Mouse (Mus musculus) urinary bladder, postnatal 10 days (tissue): ENCODE data around the gene Car9.
"Not testable (repeated sequence)": the region's sequence is repeated elsewhere in the genome, so short reads cannot be mapped to it uniquely, and the experiment has no call there.

Source experiments
- DNase-seq: peaks from one replicate; pipeline ENCODE4 v3.0.0; 2022; ENCODE audit warnings: low spot score

Car9 gene

GRCm38 (mm10) chr4:43506536-43507185 lies at the start of gene Car9:
Car9 (plus strand) TSS chr4:43506966.
- no peak for DNase-seq

GRCm38 (mm10) chr4:43457124-43457523 lies 49.6 kb upstream of the Car9 start:
- no peak for DNase-seq

- DNase-seq: no peak
Measured at GRCm38 (mm10) chr4:43463102-43463501, 43.7 kb upstream of the Car9 start.

GRCm38 (mm10) chr4:43465935-43466334 lies 40.8 kb upstream of the Car9 start:
- no peak for DNase-seq

- DNase-seq: no peak
Measured at GRCm38 (mm10) chr4:43466872-43467271, 39.9 kb upstream of the Car9 start.

- DNase-seq: no peak
Measured at GRCm38 (mm10) chr4:43470301-43470700, 36.5 kb upstream of the Car9 start.

DNA sequence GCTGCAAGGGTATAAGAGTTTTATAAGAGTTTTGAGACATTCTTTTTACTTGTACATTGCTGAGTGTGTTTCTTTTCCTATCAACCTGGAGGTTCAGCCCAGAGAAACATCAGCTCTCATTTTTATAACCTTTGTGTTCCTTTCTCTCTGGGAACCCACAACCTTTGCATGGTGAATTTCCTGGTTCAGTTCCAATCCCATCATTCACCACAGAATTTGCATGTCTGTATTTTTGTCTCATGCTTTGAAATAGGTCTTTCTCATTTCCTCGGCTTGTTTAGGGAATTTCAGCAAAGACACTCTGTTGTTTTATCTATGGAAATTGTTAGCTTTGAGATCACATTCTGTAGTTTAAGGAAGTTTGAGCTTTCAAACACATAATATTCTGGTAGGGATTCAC lies 33.1 kb upstream of the Car9 start:
- no peak for DNase-seq

- no peak for DNase-seq
Measured at GRCm38 (mm10) chr4:43476604-43477003, 30.2 kb upstream of the Car9 start.

- DNase-seq: no peak
Measured at GRCm38 (mm10) chr4:43477857-43478533, 28.8 kb upstream of the Car9 start.

DNA sequence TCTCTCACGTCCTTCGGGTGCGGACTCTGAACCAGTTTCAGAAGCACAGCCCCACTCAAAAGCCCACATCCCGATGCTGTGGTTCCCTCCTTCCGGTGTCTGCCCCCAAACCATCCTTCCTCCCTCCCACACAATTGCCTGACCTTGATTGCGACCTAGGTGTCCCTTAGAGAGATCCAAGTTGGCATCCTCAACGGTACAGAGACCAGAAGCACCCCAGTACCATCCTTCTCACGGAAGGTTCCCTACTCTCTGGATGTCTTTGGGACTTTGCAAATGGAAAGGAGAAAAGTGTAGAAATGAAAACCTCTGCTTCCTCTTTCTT lies 28.3 kb upstream of the Car9 start:
- DNase-seq: no peak

DNA sequence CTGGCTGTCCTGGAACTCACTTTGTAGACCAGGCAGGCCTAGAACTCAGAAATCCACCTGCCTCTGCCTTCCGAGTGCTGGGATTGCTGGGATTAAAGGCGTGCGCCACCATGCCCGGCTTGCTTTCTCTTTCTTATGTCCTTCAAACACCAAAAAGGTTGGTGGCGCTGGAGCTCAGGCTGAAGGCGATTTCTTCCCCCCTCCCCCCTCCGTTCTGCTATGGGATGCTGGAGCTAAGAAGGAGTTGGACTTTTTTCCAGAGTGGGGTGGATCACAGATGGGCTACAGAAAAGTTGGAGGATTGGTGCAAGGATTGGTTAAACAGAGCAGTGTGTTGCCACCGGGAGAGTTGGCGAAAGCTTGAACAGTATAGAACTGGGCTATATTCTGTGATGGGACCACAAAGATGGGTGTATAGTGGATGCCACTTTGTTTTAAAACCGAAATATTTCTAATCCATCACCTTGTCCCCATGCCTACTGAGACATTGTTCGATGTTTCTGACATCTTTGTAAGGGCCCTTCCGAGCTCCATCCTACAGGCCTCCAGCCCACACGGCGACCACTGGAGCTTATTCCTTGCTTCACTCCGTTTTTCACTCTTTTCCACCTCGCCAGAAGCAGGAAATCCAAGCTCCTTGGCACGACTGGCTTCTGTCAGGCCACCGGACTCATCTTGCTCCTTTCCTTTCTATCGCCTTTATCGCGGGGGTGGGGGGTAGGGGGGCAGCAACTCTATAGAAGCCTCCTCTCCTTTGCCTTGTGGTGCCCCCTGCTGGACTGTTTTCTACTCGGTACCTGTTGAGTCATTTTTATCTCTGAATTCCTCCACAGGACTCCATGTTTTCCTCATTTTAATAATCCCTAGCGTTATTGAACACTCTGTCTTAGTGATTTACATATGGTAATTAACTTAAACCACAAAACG lies 27.6 kb upstream of the Car9 start:
- DNase-seq: peak; percentile 49

- DNase-seq: no peak
Measured at GRCm38 (mm10) chr4:43480985-43481384, 25.8 kb upstream of the Car9 start.

- no peak for DNase-seq
Measured at GRCm38 (mm10) chr4:43481894-43482456, 24.8 kb upstream of the Car9 start.

DNA sequence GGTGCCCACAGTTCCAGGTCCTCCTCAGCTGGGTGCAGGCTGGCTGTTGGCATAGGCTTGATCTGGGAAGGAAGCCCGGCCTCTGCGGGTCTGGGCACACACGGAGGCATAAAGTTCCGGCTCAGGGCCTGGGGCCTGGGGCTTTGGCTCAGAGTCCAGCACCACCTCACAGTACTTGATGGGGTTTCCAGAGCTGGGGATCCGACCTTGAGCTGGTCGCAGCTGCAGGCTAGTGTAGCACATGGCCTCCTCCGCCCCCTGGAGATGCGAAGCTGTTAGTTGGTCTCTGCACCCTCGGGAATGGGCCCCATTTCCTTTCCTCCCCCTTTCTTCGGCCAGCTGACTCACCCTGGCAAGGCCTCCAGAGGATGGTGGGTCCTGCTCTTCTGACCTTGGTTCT lies 24.2 kb upstream of the Car9 start:
- DNase-seq: no peak

- DNase-seq: no peak
Measured at GRCm38 (mm10) chr4:43483535-43484091, 23.2 kb upstream of the Car9 start, which contains the start of gene Sit1. Sit1 (minus strand) TSS chr4:43483734.

DNA sequence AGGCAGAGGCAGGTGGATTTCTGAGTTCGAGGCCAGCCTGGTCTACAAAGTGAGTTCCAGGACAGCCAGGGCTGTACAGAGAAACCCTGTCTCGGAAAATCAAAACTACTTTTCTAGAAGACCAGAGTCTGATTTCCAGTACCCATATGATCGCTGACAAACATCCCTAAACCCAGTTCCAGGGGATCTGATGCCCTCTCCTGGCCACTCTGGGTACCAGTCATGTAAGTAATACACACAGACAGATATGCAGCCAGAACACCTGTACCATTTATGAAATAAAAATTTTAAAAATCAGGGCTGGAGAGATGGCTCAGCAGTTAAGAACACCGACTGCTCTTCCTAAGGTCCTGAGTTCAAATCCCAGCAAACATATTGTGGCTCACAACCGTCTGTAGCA lies 21.1 kb upstream of the Car9 start:
- DNase-seq: not testable (repeated sequence)

GRCm38 (mm10) chr4:43489611-43490010 lies 17.2 kb upstream of the Car9 start:
- no peak for DNase-seq

DNA sequence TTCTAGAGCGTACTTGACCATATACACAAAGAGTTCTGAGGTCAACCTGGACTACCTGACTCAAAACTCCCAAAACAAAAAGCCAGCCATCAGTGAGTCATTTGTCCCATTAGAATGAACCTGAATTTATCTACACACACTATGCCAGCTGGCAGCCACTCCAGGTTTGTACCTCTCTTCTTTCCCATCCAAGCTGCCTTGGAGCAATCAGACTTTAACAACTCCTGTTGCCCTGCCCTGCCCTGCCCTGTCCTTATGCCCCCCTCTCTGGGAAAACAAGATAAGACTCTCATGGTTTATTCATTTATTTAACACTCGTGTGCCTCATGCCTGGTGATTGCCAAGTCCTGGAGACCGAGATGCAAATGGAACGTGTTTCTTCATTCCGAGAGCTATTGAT lies 16.0 kb upstream of the Car9 start:
- no peak for DNase-seq

GRCm38 (mm10) chr4:43492101-43492820 lies 14.5 kb upstream of the Car9 start:
- DNase-seq: no peak

- peak; percentile 53 for DNase-seq
Measured at GRCm38 (mm10) chr4:43492821-43493185, 14.0 kb upstream of the Car9 start, which contains the start of gene Ccdc107. Ccdc107 (plus strand) TSS chr4:43492900.

DNA sequence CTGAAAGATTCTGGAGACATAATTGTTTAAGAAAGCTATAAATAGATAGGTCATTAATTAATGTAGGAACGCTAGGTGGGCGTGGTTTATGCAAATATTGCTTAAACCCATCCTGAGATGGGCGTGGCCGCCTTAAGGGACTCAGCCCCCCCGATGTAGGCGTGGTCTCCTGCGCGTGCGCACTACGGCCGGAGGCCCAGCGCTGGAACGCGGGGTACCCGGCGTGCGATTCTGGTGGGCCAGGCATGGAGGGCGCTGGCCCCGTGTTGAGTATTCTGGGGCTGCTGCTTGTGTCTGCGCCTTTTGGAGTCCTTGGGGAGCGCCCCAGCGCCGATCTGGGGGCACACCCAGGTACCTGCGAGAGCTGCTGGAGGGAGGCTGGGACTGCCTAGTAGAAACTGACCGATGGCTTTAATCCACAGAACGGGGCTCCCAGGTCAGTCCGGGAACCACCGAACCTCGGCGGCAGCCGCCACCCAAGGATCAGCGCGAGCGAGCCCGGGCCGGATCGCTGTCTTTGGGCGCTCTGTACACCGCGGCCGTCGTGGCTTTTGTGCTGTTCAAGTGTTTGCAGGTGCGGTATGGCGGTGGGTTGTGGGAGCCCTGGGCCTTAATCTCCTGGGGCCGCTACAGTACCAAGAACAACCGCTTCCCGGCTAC lies 13.4 kb upstream of the Car9 start:
- peak; percentile 90 for DNase-seq
